Mouse (Mus musculus): ENCODE measurements at regions not wholly inside any gene's neighbourhood (a gene's known extent, or its start where the extent isn't known, plus 50 kb on each side); places are given as distances from the start of the nearest gene placed in this dataset.

GRCm38 (mm10) chr3:143040666-143041065 lies 158.9 kb upstream of the Pkn2 start:
- TF ChIP-seq CTCF (IDR thresholded peaks at IDR 0.05; ENCODE audit: low read depth) (no peak), EP300 (IDR thresholded peaks at IDR 0.05; ENCODE audit: low read depth) (no peak)

Measured in liver, postnatal 0 days (tissue).